Mouse (Mus musculus) intestine, embryonic 14.5 days (tissue): ENCODE measurements at regions not wholly inside any gene's neighbourhood (a gene's known extent, or its start where the extent isn't known, plus 50 kb on each side); places are given as distances from the start of the nearest gene placed in this dataset.

Experiments used
- ATAC-seq: fragments of 200-750 bp; cut with Nextera tagmentation; replicated peaks from 2 replicates; pipeline ENCODE4 v1.8.0; 2017; ENCODE audit warnings: low read depth, moderate number of reproducible peaks, moderate TSS enrichment, moderate library complexity; ENCODE audit not compliant: low FRiP score, low TSS enrichment
- DNase-seq: peaks from one replicate; pipeline ENCODE4 v3.0.0-alpha.2; 2018; ENCODE audit warnings: low spot score
- H3K27ac ChIP-seq: fragments of 300-500 bp; sonication (generic); 2 replicates; pipeline ENCODE4 v1.5.1; 2014; ENCODE audit warnings: low read depth, mild to moderate bottlenecking, control low read depth
- H3K27me3 ChIP-seq: fragments of 300-500 bp; sonication (generic); replicated peaks from 2 replicates; pipeline ENCODE4 v1.6.1; 2014; ENCODE audit warnings: low read length, control low read depth; ENCODE audit not compliant: control insufficient read depth, insufficient read depth
- H3K36me3 ChIP-seq: fragments of 300-500 bp; sonication (generic); 2 replicates; pipeline ENCODE4 v1.6.1; 2014; ENCODE audit warnings: low read length, control low read depth; ENCODE audit not compliant: control insufficient read depth, insufficient read depth
- H3K4me1 ChIP-seq: fragments of 300-500 bp; sonication (generic); replicated peaks from 2 replicates; pipeline ENCODE4 v1.6.1; 2014; ENCODE audit warnings: low read length, control low read depth, mixed read lengths; ENCODE audit not compliant: control insufficient read depth, insufficient read depth
- H3K4me2 ChIP-seq: fragments of 300-500 bp; sonication (generic); 2 replicates; pipeline ENCODE4 v1.6.1; 2014; ENCODE audit warnings: low read length
- H3K4me3 ChIP-seq: fragments of 300-500 bp; sonication (generic); 2 replicates; pipeline ENCODE4 v1.5.1; 2014; ENCODE audit warnings: low read depth, low read length, control low read depth, mixed read lengths
- H3K9ac ChIP-seq: fragments of 300-500 bp; sonication (generic); 2 replicates; pipeline ENCODE4 v1.6.1; 2014; ENCODE audit warnings: mild to moderate bottlenecking, low read length
- H3K9me3 ChIP-seq: fragments of 300-500 bp; sonication (generic); 2 replicates; pipeline ENCODE4 v1.6.1; 2016; ENCODE audit warnings: low read length, control low read depth; ENCODE audit not compliant: control insufficient read depth
- WGBS: fragments of 180-500 bp; shearing (Covaris S2); extraction: QIAGEN DNeasy Blood & Tissue Kit; methylation state at CpG from one replicate; pipeline ENCODE4 v1.1.7; 2014; 5-methylcytosine and 5-hydroxymethylcytosine counted together

DNA sequence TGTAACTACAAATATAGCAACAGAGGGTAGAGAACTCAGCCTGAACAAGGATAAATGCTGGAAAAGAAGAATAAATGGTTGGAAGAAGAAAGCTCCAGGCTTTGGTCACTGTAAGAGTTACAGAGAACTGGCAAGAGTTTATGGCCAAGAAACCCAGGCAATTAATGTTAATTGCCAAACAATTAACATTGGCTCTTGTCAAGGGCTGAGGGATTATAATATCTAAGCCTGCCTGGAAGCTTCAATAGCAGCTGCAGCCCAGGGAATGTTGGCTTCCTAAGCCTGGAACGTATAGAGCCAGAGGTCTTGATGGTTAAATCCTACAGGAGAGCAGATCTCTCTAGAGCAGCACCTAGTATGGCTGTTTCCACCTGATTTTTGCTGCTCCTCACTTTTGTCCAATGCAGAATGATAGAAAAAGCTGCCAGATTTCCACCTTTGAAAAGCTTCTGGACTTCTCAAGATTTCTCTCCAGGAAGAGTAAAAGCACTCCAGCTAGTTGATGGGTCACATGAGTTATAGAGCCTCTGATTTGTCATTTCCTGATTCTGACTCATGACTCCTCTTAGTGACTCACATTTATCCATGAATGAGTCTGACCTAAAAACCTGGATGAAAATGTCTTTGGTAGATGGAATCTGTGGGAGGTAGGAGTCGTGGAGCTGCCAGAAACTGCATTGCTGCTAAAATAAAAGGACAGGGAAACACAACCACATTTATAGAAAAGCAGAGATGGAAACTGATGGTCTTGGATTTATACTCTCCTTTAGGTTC is 327.2 kb downstream of the Adcyap1 start:
- Histone ChIP-seq H3K4me1 (no peaks in the 10 kb centered on the region), H3K27ac (no peak overlapping the region), H3K36me3 (no peaks in the 10 kb centered on the region), H3K27me3 (no peaks in the 10 kb centered on the region), H3K4me2 (no peak overlapping the region), H3K4me3 (no peak overlapping the region), H3K9me3 (no peaks in the 10 kb centered on the region), H3K9ac (no peak overlapping the region)
- ATAC-seq (no peak), DNase-seq (no peak)
- 62% methylated on average over 2 of the region's 2 CpGs for WGBS

DNA sequence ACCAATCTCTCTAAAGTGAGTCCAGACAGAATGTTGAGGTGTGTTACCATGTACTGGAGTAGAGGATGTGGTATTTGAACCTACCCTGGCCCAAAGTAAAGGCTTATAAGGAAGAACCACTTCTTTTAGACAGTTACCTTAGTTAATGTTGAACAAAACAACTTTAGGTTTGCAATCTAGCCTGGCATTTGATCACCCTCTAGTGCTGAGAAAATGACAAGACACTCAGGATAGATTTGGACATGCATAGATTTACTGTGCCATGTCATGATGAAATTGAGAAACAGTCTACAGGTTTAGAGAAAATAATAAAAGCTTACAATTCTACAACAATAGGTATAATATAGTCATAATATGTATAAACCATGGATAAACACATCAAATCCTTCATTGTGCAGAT is 333.7 kb downstream of the Adcyap1 start:
- no peak overlapping the region for H3K4me2 ChIP-seq
- no peaks in the 10 kb centered on the region for H3K9me3 ChIP-seq
- H3K36me3 ChIP-seq: no peaks in the 10 kb centered on the region
- H3K27me3 ChIP-seq: no peaks in the 10 kb centered on the region
- H3K4me1 ChIP-seq: no peaks in the 10 kb centered on the region
- ATAC-seq: no peak
- no peak overlapping the region for H3K27ac ChIP-seq
- no peak overlapping the region for H3K4me3 ChIP-seq
- H3K9ac ChIP-seq: no peak overlapping the region
- no peak for DNase-seq

GRCm38 (mm10) chr17:93534945-93535344 is 336.1 kb downstream of the Adcyap1 start:
- DNase-seq (no peak), ATAC-seq (no peak)

GRCm38 (mm10) chr17:93535751-93536150 is 336.9 kb downstream of the Adcyap1 start:
- Histone ChIP-seq H3K27me3 (no peaks in the 10 kb centered on the region), H3K9ac (no peak overlapping the region), H3K36me3 (no peaks in the 10 kb centered on the region), H3K4me3 (no peak overlapping the region), H3K4me2 (no peak overlapping the region), H3K27ac (no peak overlapping the region), H3K9me3 (no peaks in the 10 kb centered on the region), H3K4me1 (no peaks in the 10 kb centered on the region)
- ATAC-seq (no peak), DNase-seq (no peak)

More at GRCm38 (mm10) chr17:93534945-93535344, 336.1 kb downstream of the Adcyap1 start:
- H3K9ac ChIP-seq: no peak overlapping the region
- no peak overlapping the region for H3K4me3 ChIP-seq
- no peaks in the 10 kb centered on the region for H3K27me3 ChIP-seq
- H3K36me3 ChIP-seq: no peaks in the 10 kb centered on the region
- H3K4me2 ChIP-seq: no peak overlapping the region
- no peaks in the 10 kb centered on the region for H3K9me3 ChIP-seq
- no peak overlapping the region for H3K27ac ChIP-seq
- WGBS: 91% methylated on average over 2 of the region's 2 CpGs
- H3K4me1 ChIP-seq: no peaks in the 10 kb centered on the region

GRCm38 (mm10) chr17:93541795-93542194 is 343.0 kb downstream of the Adcyap1 start:
- no peaks in the 10 kb centered on the region for H3K36me3 ChIP-seq

GRCm38 (mm10) chr17:93550339-93550738 is 351.5 kb downstream of the Adcyap1 start:
- ATAC-seq (no peak), DNase-seq (no peak)
- Histone ChIP-seq H3K4me1 (no peaks in the 10 kb centered on the region), H3K4me2 (no peak overlapping the region), H3K36me3 (no peaks in the 10 kb centered on the region), H3K27me3 (no peaks in the 10 kb centered on the region), H3K27ac (no peak overlapping the region), H3K4me3 (no peak overlapping the region), H3K9me3 (no peaks in the 10 kb centered on the region), H3K9ac (no peak overlapping the region)

More at GRCm38 (mm10) chr17:93541795-93542194, 343.0 kb downstream of the Adcyap1 start:
- H3K9me3 ChIP-seq: no peaks in the 10 kb centered on the region
- H3K27ac ChIP-seq: no peak overlapping the region
- H3K27me3 ChIP-seq: no peaks in the 10 kb centered on the region
- no peak overlapping the region for H3K4me2 ChIP-seq
- ATAC-seq (no peak), DNase-seq (no peak)
- H3K4me1 ChIP-seq: no peaks in the 10 kb centered on the region
- H3K9ac ChIP-seq: no peak overlapping the region
- no peak overlapping the region for H3K4me3 ChIP-seq

DNA sequence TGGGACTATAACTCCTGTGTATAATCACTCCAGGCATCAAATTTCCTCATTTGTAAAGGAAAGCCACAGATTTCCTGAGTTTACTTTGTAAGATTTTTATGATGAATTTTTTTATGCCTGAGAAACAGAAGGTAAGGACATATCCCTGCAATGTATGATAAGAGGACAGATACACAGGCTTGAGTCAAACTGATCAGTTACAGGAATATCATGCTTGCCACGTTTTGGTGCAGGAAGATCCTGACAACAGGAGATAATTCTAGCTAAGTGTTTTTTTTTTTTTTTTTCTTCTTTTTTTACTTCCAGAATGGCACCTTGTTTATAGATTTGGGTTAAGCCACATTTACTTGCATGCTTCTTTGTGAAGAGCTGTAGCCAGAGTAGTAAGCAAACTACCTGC is 357.1 kb downstream of the Adcyap1 start:
- Histone ChIP-seq H3K4me2 (no peak overlapping the region), H3K4me1 (no peaks in the 10 kb centered on the region), H3K9me3 (no peaks in the 10 kb centered on the region), H3K9ac (no peak overlapping the region), H3K36me3 (no peaks in the 10 kb centered on the region), H3K4me3 (no peak overlapping the region), H3K27ac (no peak overlapping the region), H3K27me3 (no peaks in the 10 kb centered on the region)
- ATAC-seq: no peak
- 56% methylated on average over 1 of the region's 1 CpGs for WGBS
- no peak for DNase-seq

DNA sequence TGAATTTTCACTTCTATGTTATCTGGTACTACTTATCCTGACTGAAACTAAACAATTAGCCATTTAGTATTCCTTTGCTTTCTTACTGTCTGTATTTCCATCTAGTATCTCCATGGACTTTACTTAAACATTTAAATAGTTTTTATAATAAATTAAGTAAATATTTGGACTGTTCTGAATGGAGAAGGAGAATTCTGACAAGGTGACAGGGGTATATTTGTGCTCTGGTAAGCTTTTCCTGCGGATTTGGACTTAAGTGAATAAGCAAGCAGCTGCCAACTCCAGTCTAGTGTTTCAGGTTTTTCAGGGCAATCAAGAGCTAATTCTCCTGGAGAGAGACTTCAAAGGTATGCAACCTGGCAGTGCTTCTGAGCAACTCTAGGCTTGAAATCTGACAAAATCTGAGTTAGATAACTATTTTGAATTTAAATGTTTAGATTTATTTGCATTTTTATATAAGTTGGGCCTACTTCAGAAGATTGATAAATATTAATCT is 364.5 kb downstream of the Adcyap1 start:
- Histone ChIP-seq H3K4me2 (no peak overlapping the region), H3K9me3 (no peaks in the 10 kb centered on the region), H3K36me3 (no peaks in the 10 kb centered on the region), H3K4me1 (no peaks in the 10 kb centered on the region), H3K27me3 (no peaks in the 10 kb centered on the region), H3K4me3 (no peak overlapping the region), H3K9ac (no peak overlapping the region), H3K27ac (no peak overlapping the region)
- WGBS: 33% methylated on average over 1 of the region's 1 CpGs
- DNase-seq (no peak), ATAC-seq (no peak)

GRCm38 (mm10) chr17:93579981-93580380 is 381.2 kb downstream of the Adcyap1 start:
- Histone ChIP-seq H3K4me1 (no peaks in the 10 kb centered on the region), H3K27ac (no peak overlapping the region), H3K27me3 (no peaks in the 10 kb centered on the region), H3K36me3 (no peaks in the 10 kb centered on the region), H3K4me2 (no peak overlapping the region), H3K4me3 (no peak overlapping the region), H3K9me3 (no peaks in the 10 kb centered on the region), H3K9ac (no peak overlapping the region)
- no peak for DNase-seq
- WGBS: 86% methylated on average over 5 of the region's 5 CpGs
- no peak for ATAC-seq
